Mouse (Mus musculus) central nervous system, embryonic 18 days (tissue): ENCODE data around the gene Olfr589. TPM values are rescaled to one million over a fixed set of nuclear protein-coding genes. Genes with fewer than 3 reads are reported as not detected.

Source experiments
- polyA plus RNA-seq: library from polyadenylated mRNA; depleted of rRNA; stranded (reverse); fragments of >200 nt; gene quantifications from 2 replicates; pipeline ENCODE4 v1.2.3, GENCODE M21; 2012; rRNA removed

Olfr589 gene
- polyA plus RNA-seq, result not detected in 2 replicates

GRCm38 (mm10) chr7:103156256-103156655, at the start of gene Olfr589:
TSS of gene Olfr589 (minus strand) at chr7:103156356.

DNA sequence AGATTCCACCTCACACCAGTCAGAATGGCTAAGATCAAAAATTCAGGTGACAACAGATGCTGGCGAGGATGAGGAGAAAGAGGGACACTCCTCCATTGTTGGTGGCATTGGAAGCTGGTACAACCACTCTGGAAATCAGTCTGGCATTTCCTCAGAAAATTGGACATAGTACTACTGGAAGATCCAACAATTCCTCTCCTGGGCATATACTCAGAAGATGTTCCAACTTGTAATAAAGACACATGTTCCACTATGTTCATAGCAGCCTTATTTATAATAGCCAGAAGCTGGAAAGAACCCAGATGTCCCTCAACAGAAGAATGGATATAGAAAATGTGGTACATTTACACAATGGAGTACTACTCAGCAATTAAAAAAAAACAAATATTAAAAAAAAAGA, 28.3 kb upstream of the Olfr589 start, which contains the start of gene Olfr592:
Gene Olfr592, plus strand, starts transcription at position 301 of the 400 bp plus-strand sequence.

GRCm38 (mm10) chr7:103178240-103178639, 22.1 kb upstream of the Olfr589 start, which contains the start of gene Olfr591:
TSS of gene Olfr591 (minus strand) at chr7:103178340.

GRCm38 (mm10) chr7:103140579-103140978, 15.6 kb downstream of the Olfr589 start, which contains the start of gene Olfr588-ps1:
TSS of gene Olfr588-ps1 (plus strand) at chr7:103140879.

GRCm38 (mm10) chr7:103125538-103125937, 30.6 kb downstream of the Olfr589 start, which contains the start of gene Olfr586:
TSS of gene Olfr586 (minus strand) at chr7:103125638.

Other genes with a start within 250 kb of the Olfr589 start
- gene Olfr571, start 238.8 kb downstream of the Olfr589 start, polyA plus RNA-seq, result not detected in 2 replicates
- not detected in 2 replicates for gene Olfr572, start 231.9 kb downstream of the Olfr589 start, polyA plus RNA-seq
- not detected in 2 replicates for gene Olfr573-ps1, start 213.8 kb downstream of the Olfr589 start, polyA plus RNA-seq
- not detected in 2 replicates for gene Olfr574, start 207.9 kb downstream of the Olfr589 start, polyA plus RNA-seq
- gene Olfr575, start 197.6 kb downstream of the Olfr589 start, polyA plus RNA-seq, result not detected in 2 replicates
- not detected in 2 replicates for gene Olfr576, start 193.7 kb downstream of the Olfr589 start, polyA plus RNA-seq
- not detected in 2 replicates for gene Olfr577, start 180.4 kb downstream of the Olfr589 start, polyA plus RNA-seq
- gene Olfr578, start 167.0 kb downstream of the Olfr589 start, polyA plus RNA-seq, result not detected in 2 replicates
- gene Olfr582, start 118.3 kb downstream of the Olfr589 start, polyA plus RNA-seq, result not detected in 2 replicates
- gene Olfr583, start 105.1 kb downstream of the Olfr589 start, polyA plus RNA-seq, result not detected in 2 replicates
- gene Olfr584, start 74.5 kb downstream of the Olfr589 start, polyA plus RNA-seq, result not detected in 2 replicates
- gene Olfr585, start 58.6 kb downstream of the Olfr589 start, polyA plus RNA-seq, result not detected in 2 replicates
- not detected in 2 replicates for gene Olfr586, start 30.7 kb downstream of the Olfr589 start, polyA plus RNA-seq
- gene Olfr588-ps1, start 15.5 kb downstream of the Olfr589 start, polyA plus RNA-seq, result not detected in 2 replicates
- gene Olfr591, start 22.0 kb upstream of the Olfr589 start, polyA plus RNA-seq, result not detected in 2 replicates
- not detected in 2 replicates for gene Olfr592, start 28.4 kb upstream of the Olfr589 start, polyA plus RNA-seq
- not detected in 2 replicates for gene Olfr593, start 55.5 kb upstream of the Olfr589 start, polyA plus RNA-seq
- not detected in 2 replicates for gene Olfr594, start 60.6 kb upstream of the Olfr589 start, polyA plus RNA-seq
- gene Usp17ld, start 96.1 kb upstream of the Olfr589 start, polyA plus RNA-seq, result not detected in 2 replicates
- gene Olfr596, start 149.3 kb upstream of the Olfr589 start, polyA plus RNA-seq, result not detected in 2 replicates
- gene Olfr597, start 160.0 kb upstream of the Olfr589 start, polyA plus RNA-seq, result not detected in 2 replicates
- not detected in 2 replicates for gene Olfr598, start 167.2 kb upstream of the Olfr589 start, polyA plus RNA-seq
- not detected in 2 replicates for gene Olfr599, start 179.6 kb upstream of the Olfr589 start, polyA plus RNA-seq
- gene Olfr600, start 193.3 kb upstream of the Olfr589 start, polyA plus RNA-seq, result not detected in 2 replicates
- not detected in 2 replicates for gene Olfr601, start 206.3 kb upstream of the Olfr589 start, polyA plus RNA-seq
- not detected in 2 replicates for gene Olfr603, start 229.8 kb upstream of the Olfr589 start, polyA plus RNA-seq